Mouse (Mus musculus): ENCODE measurements at regions not wholly inside any gene's neighbourhood (a gene's known extent, or its start where the extent isn't known, plus 50 kb on each side); places are given as distances from the start of the nearest gene placed in this dataset.
A peak's percentile ranks its signal among the peaks of the same experiment; 100 is the strongest.

DNA sequence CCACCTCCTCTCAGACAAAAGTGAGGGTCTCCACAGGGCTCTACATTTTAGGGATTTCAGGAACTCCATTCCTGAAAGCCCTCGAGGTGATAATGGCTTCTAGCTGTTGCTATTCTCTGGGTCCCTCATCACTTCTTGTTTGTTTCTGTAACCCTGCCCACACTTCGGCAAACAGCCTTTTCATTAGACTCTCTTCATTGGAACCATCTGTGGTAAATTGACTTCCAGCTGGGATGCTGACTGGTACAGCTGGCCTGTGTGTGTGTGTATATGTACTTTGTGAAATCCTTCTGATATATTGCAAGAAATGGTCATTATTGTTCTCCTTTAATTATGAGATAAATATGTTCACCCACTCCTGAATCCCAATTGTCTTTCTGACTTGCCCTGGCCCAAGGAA, 50.3 kb downstream of the Gm10192 start:
- DNase-seq (ENCODE audit: low spot score): no peak

DNA sequence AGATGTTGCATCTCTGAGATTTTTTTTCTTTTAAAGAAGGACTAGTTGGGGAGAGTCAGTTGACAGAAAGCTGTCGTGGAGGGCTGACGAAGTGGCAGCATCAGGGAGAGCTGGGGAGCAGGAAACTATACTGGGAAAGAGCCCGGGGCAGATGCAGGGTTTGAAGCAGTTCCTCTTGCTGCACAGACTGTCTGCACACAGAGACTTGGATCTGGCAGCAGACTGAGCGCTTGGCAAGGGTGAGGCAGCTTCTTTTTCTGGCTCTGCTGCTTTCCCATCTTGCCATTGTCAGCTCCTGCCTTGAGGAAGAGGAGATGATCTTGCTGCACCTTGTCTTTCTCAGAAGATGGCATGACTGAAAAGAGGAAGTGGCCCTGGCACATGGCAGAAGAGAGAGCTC, 55.2 kb downstream of the Gm10192 start:
- no peak for DNase-seq (ENCODE audit: low spot score)

DNA sequence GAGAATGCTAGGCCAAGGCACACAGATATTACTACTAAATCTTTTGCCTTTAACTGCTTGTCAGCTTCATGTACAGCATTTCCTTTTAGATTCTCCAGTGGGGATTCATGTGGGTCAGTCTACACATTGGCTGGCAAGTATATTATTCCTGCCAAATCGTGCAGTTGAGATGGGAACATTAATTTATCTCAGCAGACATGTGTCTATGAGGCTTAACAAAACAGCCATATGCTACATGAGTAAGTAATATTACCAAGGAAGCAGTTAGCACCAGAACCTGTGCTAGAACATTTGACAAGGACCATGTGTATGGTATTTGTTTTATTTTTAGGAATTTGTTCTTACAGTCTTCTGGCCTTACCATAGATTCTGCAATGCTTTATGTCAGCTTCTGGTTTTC, 59.1 kb downstream of the Gm10192 start:
- DNase-seq (ENCODE audit: low spot score): no peak

DNA sequence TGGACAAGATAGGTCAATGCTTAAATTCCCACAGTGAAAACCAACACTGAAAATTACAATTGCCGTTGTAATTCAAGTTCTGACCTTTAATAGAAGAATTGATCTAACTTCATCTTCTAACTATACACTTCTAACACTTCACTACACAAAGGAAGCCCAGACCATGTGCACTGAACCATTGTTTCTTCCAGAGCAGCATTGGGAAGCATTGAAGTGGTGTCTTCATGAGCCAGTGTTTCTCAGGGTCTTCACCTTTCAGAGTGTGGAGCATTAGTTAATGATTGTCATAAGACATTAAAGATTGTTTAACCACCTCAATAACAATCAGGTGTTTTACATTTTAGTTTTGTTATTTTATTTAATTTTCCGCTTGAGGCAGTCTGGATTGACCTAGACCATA, 61.0 kb downstream of the Gm10192 start:
- DNase-seq (ENCODE audit: low spot score): no peak

DNA sequence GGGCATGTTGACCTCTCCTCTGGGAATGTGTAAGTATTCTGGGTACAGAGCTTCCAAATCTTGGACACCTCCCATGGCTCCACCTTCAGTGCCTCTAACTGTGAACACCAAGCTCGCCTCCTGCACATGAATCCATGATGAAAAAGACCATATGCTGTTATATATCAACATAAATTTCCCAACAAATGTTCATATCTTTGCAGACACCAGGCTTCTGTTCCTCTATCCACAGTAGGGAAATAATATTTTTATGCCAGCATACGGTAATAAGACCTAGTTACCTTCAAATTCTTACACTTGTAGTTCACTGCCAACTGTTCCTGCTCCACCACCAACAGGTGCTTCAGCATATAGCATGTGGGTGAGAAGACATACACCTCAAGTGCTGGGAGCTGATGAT, 63.5 kb downstream of the Gm10192 start:
- no peak for DNase-seq (ENCODE audit: low spot score)

DNA sequence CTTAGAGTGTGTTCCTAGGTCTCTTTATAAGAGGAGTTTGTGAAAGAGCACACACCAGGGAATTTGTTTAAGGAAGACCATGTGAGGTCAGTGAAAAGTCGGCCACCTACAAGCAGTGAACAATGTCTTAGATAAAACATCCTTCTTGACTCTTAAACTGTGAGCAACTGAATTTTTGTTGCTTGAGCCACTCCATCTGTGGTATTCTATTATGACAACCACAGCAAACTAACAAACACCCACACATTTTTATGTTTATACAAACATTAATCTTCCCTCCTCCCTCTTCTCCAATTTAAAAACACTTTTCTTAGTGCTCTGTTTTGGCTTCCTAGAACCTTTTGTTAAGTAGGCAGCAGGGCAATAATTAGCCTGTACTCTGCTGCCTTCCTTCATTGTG, 66.0 kb downstream of the Gm10192 start:
- DNase-seq (ENCODE audit: low spot score): no peak

DNA sequence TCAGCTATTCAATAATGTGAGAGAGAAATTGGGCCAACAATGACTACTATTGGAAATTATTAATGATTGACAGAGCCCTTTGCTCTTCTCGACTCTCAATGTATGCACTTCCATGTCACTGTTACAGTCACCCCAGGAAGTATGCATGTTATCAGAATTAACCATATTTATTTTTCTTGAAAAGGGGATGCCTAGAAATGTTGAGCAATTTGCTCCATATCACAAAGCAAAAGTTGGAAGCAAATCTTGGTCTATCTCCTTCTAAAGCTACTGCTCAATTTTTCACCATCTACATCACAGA, 80.3 kb downstream of the Gm10192 start:
- no peak for DNase-seq (ENCODE audit: low spot score)

DNA sequence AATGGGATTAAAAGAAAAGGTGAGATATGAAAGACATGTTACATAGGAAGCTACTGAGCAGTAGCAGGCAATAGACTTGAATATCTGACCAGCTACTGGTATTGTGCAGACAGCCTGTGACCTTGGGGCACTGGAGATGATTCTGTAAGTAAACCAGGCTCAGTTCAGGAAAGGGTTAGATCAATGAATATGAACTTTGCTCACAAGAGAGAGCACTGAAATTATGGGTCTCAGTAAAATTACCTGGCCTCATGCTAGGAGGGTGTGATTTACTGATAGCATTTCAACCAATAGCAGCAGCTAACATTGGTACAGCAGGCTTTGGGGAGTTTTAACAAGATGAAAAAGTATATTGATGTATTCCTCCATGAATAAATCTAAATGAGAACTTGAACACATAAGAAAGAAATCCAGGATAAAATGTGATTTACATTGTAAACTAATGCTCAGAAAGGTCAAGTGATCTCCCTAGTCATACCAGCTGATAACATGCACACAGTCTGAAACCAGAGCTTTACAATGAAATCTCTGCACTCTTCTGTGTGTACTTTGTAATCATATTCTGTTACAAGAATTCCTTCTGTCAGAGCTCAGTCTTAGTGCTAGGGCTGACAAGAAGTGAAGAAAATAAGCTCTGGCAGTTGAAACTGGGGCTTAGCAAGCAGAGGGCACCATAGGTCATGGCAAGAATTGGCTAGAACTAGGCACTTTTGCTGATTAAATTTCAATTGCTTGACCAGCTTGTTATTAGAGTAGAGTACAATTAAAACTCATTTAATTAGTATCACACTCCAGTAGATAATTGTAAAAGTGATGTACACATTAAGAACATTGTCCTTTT, 80.8 kb downstream of the Gm10192 start:
- DNase-seq (ENCODE audit: low spot score): no peak

DNA sequence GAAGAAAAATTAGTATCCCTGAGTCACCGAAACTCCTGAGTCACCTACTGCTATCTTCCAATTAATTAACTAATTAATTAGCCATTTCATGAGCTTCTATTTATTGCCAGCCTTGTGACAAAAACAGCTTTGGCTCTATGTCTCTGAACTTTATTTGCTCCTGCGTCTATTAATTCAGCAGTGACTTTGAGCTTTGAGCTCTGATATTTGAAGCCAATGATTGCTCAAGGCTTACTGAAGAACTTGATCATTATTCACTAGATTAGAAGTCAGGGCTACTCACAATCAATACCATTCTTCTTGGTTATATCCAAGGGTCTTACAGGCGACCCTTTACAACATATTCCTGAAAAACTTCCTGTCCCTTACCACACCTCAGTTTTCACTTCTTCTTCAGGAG, 83.2 kb downstream of the Gm10192 start:
- DNase-seq (ENCODE audit: low spot score): no peak

DNA sequence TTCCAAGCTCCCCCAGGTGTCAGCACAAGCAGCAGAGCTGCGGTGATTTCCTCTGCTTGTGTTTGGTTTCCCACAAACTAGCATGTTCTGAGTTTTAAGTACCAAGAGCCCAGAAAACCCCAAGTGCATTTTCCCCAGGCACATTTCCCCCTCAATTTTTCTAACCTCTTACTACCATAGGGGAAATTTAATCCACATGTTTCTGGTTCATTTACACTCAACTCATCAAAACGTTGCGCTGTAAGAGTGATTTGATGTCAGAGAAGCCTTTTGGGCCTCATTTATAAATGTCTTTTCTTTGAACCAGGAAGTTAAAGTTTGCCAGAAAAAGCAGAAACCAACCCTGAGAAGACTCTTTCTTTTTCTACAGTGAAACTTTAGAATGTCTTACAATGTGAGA, 89.4 kb downstream of the Gm10192 start:
- DNase-seq (ENCODE audit: low spot score): no peak

DNA sequence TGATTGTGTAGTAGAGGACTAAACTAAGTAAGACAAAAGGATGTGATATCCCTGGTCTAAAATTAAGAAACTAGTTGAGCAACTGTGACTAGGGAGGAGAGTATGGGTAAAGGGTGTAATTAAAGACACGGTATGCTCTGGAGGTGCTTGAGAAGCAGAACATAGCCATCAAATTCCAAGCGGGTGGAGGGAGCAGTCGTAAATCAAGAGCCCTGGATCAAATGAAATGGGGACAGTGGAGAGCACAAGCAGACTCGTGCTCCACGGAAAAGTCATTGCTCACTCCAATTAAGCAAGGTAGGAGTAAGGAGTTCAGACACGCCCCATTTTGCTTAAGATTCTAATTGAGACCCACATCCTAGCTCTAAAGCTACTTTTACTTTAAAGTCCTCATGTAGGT, 132.2 kb downstream of the Gm10192 start:
- DNase-seq (ENCODE audit: low spot score): no peak

DNA sequence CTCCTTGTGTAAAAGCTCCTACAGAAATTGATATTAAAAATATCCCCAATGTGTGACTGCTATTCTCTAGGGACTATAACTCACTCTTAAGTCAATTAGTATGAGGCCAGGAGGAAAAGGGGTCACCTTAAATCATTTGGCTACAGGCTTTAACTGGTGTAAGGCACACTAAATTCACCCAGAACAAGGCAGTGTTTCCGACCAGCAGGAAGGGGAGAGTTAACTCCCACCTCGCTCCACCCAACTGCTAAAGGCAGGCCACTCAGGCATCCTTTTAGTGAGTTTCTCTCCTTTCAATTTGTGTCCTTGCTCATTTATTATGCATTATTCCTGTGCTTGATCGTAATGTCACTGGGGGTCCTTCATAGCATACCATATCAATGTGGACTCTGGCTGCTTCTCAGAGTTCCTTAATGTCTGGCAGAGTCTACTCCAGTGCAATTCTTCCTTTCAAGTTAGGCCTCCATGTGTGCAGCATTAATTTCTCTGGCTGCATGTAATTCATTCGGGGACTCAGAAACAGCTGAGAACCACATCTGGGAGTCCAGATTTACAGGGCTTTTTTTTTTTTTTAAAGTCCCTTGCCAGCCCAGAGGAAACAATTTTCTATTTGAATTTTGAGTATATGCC, 133.8 kb downstream of the Gm10192 start:
- no peak for DNase-seq (ENCODE audit: low spot score)

DNA sequence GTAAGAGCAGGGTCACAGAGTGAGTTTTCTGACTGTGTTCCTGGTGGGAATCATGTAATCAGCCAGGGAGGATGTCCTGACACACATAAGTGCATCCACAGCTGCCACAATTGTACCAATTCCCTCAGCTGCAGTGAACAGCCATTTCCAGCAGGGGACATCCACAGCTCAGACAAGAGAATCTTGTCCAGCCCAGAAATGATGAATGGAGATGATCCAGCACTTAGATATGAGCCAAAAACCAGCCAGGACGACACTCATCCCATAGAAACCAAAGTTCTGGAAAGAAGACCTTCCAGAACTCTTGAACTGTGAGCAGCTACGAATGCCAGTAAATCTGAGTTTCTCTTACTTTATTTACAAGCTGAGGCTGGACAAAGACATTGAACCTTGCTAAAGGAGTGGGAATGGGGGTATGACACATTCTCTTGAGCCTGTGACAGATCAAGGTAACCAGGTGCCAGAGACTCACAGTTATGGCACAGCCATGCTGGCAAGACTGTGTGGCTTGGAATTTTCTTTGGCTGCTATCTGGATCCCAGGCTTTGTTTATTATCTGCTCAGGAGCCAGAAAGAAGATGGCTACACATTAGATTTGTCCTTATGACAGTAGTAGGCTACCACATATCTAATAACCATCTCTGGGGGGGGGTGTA, 145.1 kb downstream of the Gm10192 start:
- DNase-seq (ENCODE audit: low spot score): peak; percentile 50

DNA sequence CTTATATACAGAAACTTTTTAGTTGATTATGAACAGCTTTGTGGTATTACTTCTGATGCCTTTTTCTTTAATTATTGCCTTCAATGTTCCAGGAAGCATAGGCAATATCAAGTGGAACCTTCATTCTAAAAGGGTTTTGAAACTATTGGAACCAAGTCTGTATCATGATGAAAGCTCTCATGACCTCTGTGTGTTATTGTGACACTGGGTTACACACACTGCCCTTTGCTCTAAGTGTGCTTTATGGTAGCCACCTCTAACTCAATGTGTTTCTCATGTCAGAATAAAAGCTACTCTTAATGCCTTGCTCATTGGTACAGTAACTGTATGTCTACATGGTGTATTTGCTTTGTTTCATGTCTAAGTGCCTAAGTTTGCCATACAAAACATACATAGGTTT, 154.0 kb downstream of the Gm10192 start:
- DNase-seq (ENCODE audit: low spot score): no peak

DNA sequence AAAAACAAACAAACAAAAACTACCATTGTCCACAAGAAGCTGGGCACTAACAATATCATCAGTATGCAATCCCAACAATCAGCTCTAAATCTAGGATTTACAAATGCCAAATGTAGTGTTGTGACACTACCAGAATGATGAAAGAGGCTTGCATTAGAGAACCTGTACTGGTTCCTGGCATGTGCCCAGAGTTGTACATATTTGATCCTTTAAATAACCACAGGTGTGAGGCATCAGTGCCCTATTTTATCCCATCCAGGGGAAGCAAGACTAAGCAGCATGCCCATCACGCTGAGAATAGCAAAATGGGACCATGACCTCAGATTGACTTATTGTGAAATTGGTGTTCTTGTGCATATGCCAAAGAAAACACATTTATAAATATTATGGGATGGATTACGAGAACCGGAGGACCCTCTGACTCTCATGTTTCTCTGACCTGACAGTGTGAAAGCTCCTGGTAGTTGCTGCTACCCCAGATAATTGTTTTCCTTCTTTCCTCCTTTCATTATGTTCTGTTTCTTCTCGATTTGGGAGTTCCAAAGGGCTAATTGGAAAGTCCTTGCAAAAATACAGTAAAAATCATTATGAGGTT, 157.4 kb downstream of the Gm10192 start:
- no peak for DNase-seq (ENCODE audit: low spot score)

DNA sequence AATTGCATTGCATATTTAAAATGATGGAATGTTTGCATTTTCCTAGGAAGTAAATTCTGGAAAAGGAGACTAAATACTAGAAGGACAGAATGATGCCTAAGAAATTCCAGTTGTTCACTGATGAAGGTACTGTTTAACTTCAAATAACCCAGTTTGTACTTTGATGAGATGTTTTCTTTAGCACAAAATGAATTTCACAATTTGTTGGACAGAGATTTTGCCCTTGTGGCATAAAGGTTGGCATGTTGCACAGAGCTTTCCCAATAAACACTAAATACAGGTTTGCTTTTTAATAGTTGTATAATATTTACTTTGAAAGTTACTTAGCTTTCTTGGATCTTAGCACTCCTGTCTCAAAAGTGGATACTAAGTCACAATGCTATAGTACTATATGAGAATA, 181.6 kb downstream of the Gm10192 start:
- no peak for DNase-seq (ENCODE audit: low spot score)

DNA sequence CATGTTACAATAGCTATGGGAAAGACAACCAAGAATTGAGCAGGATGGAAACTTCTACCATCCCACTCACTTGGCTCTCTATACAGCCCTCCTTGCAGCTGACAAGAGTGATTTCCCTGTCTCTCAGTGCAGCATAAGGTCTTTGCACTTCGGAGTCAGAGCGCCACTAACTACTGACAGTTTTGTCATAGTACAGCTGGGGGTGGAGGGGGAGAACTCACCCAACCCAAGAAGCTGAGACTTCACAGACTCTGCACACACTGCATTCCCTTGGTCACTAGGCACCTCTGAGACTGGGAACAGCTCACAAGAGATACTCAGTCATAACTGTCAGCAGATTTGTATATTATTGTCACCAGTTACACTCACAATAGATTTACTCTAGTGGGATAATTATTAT, 195.3 kb upstream of the Gm12695 start:
- DNase-seq (ENCODE audit: low spot score): no peak

DNA sequence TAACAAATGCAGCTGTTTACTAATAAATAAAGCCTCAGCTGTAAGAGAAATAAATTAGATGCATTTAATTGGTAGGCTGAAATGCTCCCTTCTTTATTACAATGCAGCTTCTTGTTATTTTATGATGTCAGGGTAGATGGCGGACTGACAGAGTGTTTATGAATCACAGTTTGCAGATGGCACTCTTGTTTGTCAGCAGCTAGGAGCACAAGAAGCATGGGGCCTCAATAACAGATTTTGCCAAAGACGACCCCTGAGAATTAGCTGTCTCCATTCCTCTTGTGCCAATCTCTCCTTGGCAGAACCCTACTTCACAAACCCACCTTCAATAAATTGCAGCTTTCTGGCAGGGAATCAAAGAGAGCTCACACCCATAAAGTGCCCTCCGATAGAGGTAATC, 194.9 kb upstream of the Gm12695 start:
- no peak for DNase-seq (ENCODE audit: low spot score)

DNA sequence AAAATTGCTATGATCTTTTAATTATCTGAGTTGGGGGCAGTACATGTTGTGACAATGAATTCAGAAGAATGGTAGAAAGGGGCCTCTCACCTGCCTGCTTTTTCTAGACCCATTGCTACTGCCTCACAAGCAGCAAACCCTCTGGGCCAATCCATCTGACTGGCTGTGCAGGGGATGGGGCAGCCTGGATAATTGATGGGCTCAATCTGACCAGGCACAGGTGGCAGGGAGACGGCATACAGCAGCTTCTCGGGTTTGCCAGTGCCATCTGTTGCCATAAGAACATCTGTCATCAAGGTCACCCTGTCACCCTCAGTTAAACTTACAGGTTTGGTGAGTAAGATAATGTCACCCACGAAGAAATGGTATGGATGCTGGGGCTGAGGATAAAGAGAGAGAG, 189.9 kb upstream of the Gm12695 start:
- DNase-seq (ENCODE audit: low spot score): no peak

DNA sequence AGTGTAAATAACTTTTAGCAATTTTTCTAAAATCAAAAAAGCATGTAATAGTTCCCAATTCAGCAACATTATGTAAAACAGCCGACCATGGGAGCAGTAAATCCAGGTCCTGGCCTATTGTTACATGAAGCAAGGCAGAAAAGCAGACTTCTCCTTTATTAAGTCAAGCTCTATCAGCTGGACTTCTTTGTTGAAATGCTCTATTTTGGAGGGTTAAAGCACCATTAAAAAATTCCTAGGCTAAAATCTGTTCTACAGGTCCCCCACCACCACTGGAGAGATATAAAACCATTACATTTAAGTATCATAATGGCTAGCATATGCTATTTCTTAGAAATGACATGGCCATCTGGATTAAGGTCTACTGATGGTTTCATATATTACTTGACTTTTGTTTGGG, 188.8 kb upstream of the Gm12695 start:
- DNase-seq (ENCODE audit: low spot score): no peak

DNA sequence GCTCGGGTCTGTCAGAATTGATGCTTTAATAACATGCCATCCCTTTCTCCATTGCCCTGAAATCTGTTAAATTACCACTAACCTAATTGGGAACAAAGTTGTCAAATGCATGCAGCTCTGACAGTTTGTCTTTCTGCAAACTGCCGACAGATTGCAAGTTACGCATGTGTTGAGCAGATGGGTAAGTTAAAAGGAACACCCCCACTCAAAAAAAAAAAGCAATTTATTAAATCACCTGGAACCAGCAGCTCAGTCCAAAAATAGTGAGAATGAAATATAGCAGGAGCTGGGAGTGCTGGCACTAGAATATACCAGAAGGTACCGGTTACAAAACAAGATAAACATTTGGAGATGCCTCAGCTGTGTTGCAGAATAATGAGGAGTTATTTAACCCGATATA, 184.2 kb upstream of the Gm12695 start:
- no peak for DNase-seq (ENCODE audit: low spot score)

DNA sequence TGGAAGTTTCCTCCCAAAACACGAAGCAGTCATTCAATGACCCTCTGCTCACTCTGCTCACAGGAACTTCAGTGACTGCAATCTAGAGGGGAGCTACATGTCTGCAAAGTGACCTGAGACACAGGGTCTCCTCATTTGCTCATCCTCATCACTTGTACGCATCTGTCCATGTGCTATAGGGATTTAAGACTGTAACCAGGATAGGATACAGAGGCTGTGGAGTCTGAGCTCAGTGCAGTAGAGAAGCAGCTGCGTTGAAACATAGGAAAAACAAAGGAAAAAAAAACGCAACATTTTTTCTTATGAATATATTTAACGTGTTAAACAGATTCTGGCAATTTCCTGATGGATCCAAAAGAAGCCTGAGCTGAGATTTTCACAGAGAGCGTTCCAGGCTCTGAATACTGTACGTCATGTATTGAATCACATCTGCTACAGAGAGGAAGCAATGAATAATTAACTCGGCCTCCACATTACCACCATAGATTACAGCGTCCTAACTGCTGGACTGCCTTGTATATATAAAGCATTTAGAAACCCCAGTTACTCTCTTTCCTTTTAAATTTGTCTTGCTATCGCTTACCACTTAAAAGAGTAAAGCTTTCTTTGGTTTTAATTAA, 183.7 kb upstream of the Gm12695 start:
- peak; percentile 26 for DNase-seq (ENCODE audit: low spot score)
